Mouse (Mus musculus) heart, embryonic 14.5 days (tissue): Measurements from ENCODE around the gene Pdzd7. TPM values are rescaled to one million over a fixed set of nuclear protein-coding genes. Genes with fewer than 3 reads are reported as not detected.

Experiments
- ATAC-seq: fragments of 200-750 bp; cut with Nextera tagmentation; 2 replicates; pipeline ENCODE4 v1.8.0; 2017; ENCODE audit warnings: low read depth, moderate TSS enrichment; ENCODE audit not compliant: insufficient number of reproducible peaks, insufficient read depth, low FRiP score
- H3K27ac ChIP-seq, 2 experiments: fragments of 200-500 bp in 1 of 2; fragments of 300-500 bp in 1 of 2; sonication (generic) in 1 of 2; replicated peaks in 1 of 2; 2 replicates each; pipeline ENCODE4 v1.5.1; 2012 to 2014; ENCODE audit warnings: low read depth in 2 of 2, low read length in 2 of 2, control low read depth in 1 of 2, mild to moderate bottlenecking in 1 of 2, mixed read lengths in 1 of 2; ENCODE audit not compliant: control insufficient read depth in 1 of 2, insufficient read depth in 1 of 2
- H3K27me3 ChIP-seq: fragments of 300-500 bp; sonication (generic); 2 replicates; pipeline ENCODE4 v1.6.1; 2014; ENCODE audit warnings: mild to moderate bottlenecking, low read length, control low read depth; ENCODE audit not compliant: control insufficient read depth, insufficient read depth
- H3K36me3 ChIP-seq: fragments of 300-500 bp; sonication (generic); 2 replicates; pipeline ENCODE4 v1.6.1; 2014; ENCODE audit warnings: mild to moderate bottlenecking, control low read depth, low read length, mixed read lengths; ENCODE audit not compliant: control insufficient read depth, insufficient read depth
- H3K4me1 ChIP-seq, 2 experiments: fragments of 200-500 bp in 1 of 2; fragments of 300-500 bp in 1 of 2; sonication (generic) in 1 of 2; 2 replicates each; pipeline ENCODE4 v1.6.1; 2012 to 2014; ENCODE audit warnings: low read length in 2 of 2, control low read depth in 1 of 2, mixed read lengths in 1 of 2; ENCODE audit not compliant: control insufficient read depth in 2 of 2, insufficient read depth in 2 of 2
- H3K4me2 ChIP-seq: fragments of 300-500 bp; sonication (generic); 2 replicates; pipeline ENCODE4 v1.6.1; 2014; ENCODE audit warnings: mild to moderate bottlenecking, low read length
- H3K4me3 ChIP-seq, 2 experiments: fragments of 200-500 bp in 1 of 2; fragments of 300-500 bp in 1 of 2; sonication (generic) in 1 of 2; 2 replicates each; pipeline ENCODE4 v1.5.1; 2012 to 2014; ENCODE audit warnings: low read length in 2 of 2, mild to moderate bottlenecking in 2 of 2, control low read depth in 1 of 2, low read depth in 1 of 2, moderate library complexity in 1 of 2; ENCODE audit not compliant: control insufficient read depth in 1 of 2, insufficient read depth in 1 of 2
- H3K9ac ChIP-seq: fragments of 300-500 bp; sonication (generic); 2 replicates; pipeline ENCODE4 v1.6.1; 2014; ENCODE audit warnings: mild to moderate bottlenecking, low read length
- H3K9me3 ChIP-seq: fragments of 300-500 bp; sonication (generic); 2 replicates; pipeline ENCODE4 v1.6.1; 2016; ENCODE audit warnings: low read length, control low read depth; ENCODE audit not compliant: control insufficient read depth
- WGBS: fragments of 180-500 bp; shearing (Covaris S2); extraction: QIAGEN DNeasy Blood & Tissue Kit; methylation state at CpG from one replicate; pipeline ENCODE4 v1.1.7; 2014; 5-methylcytosine and 5-hydroxymethylcytosine counted together
- polyA plus RNA-seq: library from polyadenylated mRNA; unstranded; fragments of >200 nt; fragmentation: Nextera tagmentation; extraction: Ambion mirVana; gene quantifications from 2 replicates; pipeline ENCODE4 v1.2.1, GENCODE M21; 2014

The Pdzd7 gene
- polyA plus RNA-seq, 1 experiment from 2014 or later, result 0.11 TPM

- no peak for ATAC-seq
- peaks cover 53% of the 10 kb centered on the region for H3K27me3 ChIP-seq
- H3K9ac ChIP-seq, result no peak overlapping the region
- no peaks in the 10 kb centered on the region for H3K9me3 ChIP-seq
- H3K27ac ChIP-seq, result no peak overlapping the region
- WGBS, result 72% methylated on average over 7 of the region's 7 CpGs
- no peak overlapping the region for H3K4me2 ChIP-seq
- H3K36me3 ChIP-seq, result no peaks in the 10 kb centered on the region
- H3K4me3 ChIP-seq, result no peak overlapping the region
- no peaks in the 10 kb centered on the region for H3K4me1 ChIP-seq
Measured at GRCm38 (mm10) chr19:45067758-45068510, 22.4 kb upstream of the Pdzd7 start.

DNA sequence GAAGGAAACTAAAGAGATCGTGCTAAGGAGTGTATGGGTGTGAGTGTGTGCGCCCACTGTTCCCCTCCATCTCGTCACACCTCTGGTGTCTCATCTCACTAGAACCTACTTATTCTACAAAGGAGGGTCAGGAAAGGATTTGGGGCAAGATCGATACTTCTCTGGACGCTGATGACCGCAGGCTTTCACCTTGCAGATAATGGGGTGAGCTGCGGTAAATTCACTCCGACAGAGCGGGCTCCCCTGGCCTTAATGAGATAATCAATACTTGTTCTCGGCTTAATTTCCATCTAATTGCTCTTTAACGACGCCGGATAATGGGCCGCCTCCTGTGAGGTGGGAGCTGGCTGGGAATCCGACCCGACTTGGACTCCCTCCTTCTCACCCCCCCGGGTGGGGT is 21.7 kb upstream of the Pdzd7 start:
- no peak overlapping the region for H3K4me3 ChIP-seq
- H3K27ac ChIP-seq, result no peak overlapping the region
- no peak for ATAC-seq
- 32% methylated on average over 17 of the region's 17 CpGs for WGBS
- H3K9ac ChIP-seq, result no peak overlapping the region
- no peak overlapping the region for H3K4me2 ChIP-seq
- H3K36me3 ChIP-seq, result no peaks in the 10 kb centered on the region
- peaks cover 53% of the 10 kb centered on the region for H3K27me3 ChIP-seq
- H3K4me1 ChIP-seq, result no peaks in the 10 kb centered on the region
- H3K9me3 ChIP-seq, result no peaks in the 10 kb centered on the region

DNA sequence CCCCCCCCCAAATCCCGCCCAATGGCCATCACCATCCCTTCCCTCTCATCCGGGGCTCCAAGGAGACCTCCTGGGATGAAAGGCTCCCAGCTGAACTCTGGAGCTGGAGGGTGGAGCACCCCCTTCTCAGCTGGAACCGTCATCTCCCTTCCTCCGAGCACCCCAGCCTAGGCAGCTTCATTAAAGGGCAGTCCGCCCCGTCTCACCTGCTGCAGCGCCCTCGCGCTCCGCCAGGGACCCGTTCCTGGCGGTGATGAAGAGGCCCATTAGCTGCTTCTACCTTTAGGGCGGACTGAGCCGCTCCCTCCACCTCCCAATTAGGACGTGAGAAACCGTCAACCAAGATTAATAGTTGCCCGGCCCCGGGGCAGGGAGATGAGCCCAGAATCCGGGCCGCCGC is 19.7 kb upstream of the Pdzd7 start:
- 7% methylated on average over 21 of the region's 21 CpGs for WGBS
- peaks cover 53% of the 10 kb centered on the region for H3K27me3 ChIP-seq

GRCm38 (mm10) chr19:45063565-45064292 is 18.2 kb upstream of the Pdzd7 start:
- Histone ChIP-seq H3K9me3 (no peaks in the 10 kb centered on the region), H3K4me1 (peaks cover 0 to 8% of the 10 kb centered on the region in 2 experiments; a peak in 2 of 4 replicates), H3K4me2 (no peak overlapping the region), H3K27me3 (peaks cover 47% of the 10 kb centered on the region), H3K36me3 (no peaks in the 10 kb centered on the region), H3K9ac (no peak overlapping the region), H3K4me3 (no peak overlapping the region), H3K27ac (no peak overlapping the region)
- no peak for ATAC-seq
- WGBS, result 41% methylated on average over 19 of the region's 20 CpGs

More for the DNA sequence above, 19.7 kb upstream of the Pdzd7 start:
- ATAC-seq, result no peak
- H3K4me1 ChIP-seq, result no peaks in the 10 kb centered on the region
- H3K36me3 ChIP-seq, result no peaks in the 10 kb centered on the region
- no peak overlapping the region for H3K27ac ChIP-seq
- H3K9ac ChIP-seq, result no peak overlapping the region
- no peak overlapping the region for H3K4me2 ChIP-seq
- H3K9me3 ChIP-seq, result no peaks in the 10 kb centered on the region
- H3K4me3 ChIP-seq, result no peak overlapping the region

DNA sequence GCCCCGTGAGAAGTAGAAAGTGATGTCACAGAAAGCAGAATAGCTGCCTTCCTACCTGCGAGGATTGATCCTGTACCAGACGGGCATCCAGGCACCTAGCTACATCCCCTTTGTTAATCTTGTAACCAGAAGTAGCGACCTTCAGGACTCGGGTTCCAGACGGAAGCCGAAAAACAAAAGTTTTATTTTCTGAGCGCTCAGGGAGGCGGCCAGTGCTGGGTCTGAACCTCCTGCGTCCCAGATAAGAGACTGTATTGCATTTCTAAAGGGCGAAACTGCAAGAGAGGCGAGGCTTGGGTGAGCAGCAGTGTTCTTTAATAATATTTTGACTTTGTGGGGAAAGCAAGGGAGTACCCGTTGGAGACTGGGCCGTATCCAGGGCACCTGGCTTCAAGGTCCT is 13.3 kb upstream of the Pdzd7 start:
- no peak for ATAC-seq
- peak overlapping the region; percentile 88 for H3K9ac ChIP-seq
- no peaks in the 10 kb centered on the region; the same call in 1 of the 2 replicates for H3K27me3 ChIP-seq
- H3K9me3 ChIP-seq, result no peaks in the 10 kb centered on the region
- H3K36me3 ChIP-seq, result peaks cover 16% of the 10 kb centered on the region; the same call in 1 of the 2 replicates
- WGBS, result 1% methylated on average over 14 of the region's 14 CpGs
- peak overlapping the region; percentile 83 for H3K4me2 ChIP-seq
- H3K27ac ChIP-seq, result peak overlapping the region; percentile 96 to 99
- H3K4me3 ChIP-seq, result peak overlapping the region; percentile 62 to 86
- H3K4me1 ChIP-seq, result peaks cover 10 to 18% of the 10 kb centered on the region in 2 experiments

GRCm38 (mm10) chr19:45058113-45058839 is 12.8 kb upstream of the Pdzd7 start:
- under 1% methylated on average over 34 of the region's 34 CpGs for WGBS
- peak overlapping the region; percentile 88 for H3K9ac ChIP-seq
- peaks cover 21% of the 10 kb centered on the region; the same call in 1 of the 2 replicates for H3K36me3 ChIP-seq
- no peaks in the 10 kb centered on the region for H3K27me3 ChIP-seq
- H3K4me3 ChIP-seq, result peak overlapping the region; percentile 62 to 86
- H3K27ac ChIP-seq, result peak overlapping the region; percentile 96 to 99
- H3K4me1 ChIP-seq, result peaks cover 10 to 18% of the 10 kb centered on the region in 2 experiments
- no peaks in the 10 kb centered on the region for H3K9me3 ChIP-seq
- H3K4me2 ChIP-seq, result peak overlapping the region; percentile 83
- peak; percentile 88 for ATAC-seq

DNA sequence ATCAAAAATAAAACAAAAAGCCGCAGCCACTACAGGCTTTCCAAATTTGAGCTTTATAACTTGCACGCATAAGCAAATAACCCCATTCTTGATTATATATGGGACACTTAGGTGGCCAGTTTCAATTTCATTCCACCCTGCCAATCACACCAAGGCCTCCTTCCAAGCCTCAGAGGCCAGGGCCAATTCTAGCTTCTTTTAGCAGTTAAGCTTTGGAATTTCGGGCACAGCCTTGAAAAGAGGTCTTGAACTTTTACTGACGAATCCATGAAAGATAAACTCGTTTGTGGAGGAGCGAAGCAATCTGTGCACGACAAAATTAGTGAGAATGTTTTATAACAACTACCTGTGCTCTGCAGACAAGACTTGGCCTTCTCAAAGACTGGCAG is 12.2 kb upstream of the Pdzd7 start:
- H3K27ac ChIP-seq, result peak overlapping the region; percentile 96 to 99
- 37% methylated on average over 7 of the region's 7 CpGs for WGBS

More for the DNA sequence above, 12.2 kb upstream of the Pdzd7 start:
- Histone ChIP-seq H3K4me1 (peaks cover 10 to 18% of the 10 kb centered on the region in 2 experiments), H3K4me3 (peak overlapping the region; percentile 48 to 62), H3K4me2 (peak overlapping the region; percentile 83), H3K36me3 (peaks cover 26% of the 10 kb centered on the region), H3K27me3 (no peaks in the 10 kb centered on the region), H3K9ac (peak overlapping the region; percentile 88), H3K9me3 (no peaks in the 10 kb centered on the region)
- ATAC-seq, result no peak
